Mouse (Mus musculus): ENCODE measurements around the gene Ten1. TPM values are rescaled to one million over a fixed set of nuclear protein-coding genes. Genes with fewer than 3 reads are reported as not detected.

The Ten1 gene
- total RNA-seq, 2 experiments from 2014 or later, result 41.5 to 44.0 TPM

DNA sequence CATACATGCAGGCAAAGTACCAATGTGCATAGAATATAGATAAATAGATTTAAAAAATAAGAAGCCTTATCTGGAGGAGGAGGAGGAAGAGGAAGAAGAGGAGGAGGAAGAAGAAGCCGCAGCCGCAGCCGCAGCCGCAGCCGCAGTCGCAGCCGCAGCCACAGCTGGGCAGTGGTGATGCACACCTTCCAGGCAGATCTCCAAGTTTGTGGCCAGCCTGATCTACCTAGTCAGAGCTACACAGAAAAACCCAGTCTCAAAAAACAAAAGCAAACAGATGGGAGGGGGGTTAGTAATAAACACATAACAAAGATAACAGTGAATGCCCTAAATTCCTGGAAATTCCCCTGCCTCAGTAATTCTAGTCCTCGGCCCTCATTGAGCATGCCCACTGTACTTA, 4.0 kb upstream of the Ten1 start:
- DNase-seq (ENCODE audit: low spot score in 2 of 2), result no peak
- intact Hi-C loops (cut with DNase I), result no loop called here

- intact Hi-C loops (cut with DNase I), result no loop called here
- no peak for DNase-seq (ENCODE audit: low spot score in 2 of 2)
Measured at GRCm38 (mm10) chr11:116195252-116195651, 3.4 kb upstream of the Ten1 start.

- DNase-seq (ENCODE audit: low spot score in 2 of 2), result no peak
- intact Hi-C loops (cut with DNase I), result no loop called here
Measured at GRCm38 (mm10) chr11:116196336-116196735, 2.3 kb upstream of the Ten1 start.

GRCm38 (mm10) chr11:116196866-116197583, 1.6 kb upstream of the Ten1 start:
- no peak for DNase-seq (ENCODE audit: low spot score in 2 of 2)
- intact Hi-C loops (cut with DNase I), result no loop called here

- no peak for DNase-seq (ENCODE audit: low spot score in 2 of 2)
- intact Hi-C loops (cut with DNase I), result no loop called here
Measured at GRCm38 (mm10) chr11:116197584-116197906, 1.1 kb upstream of the Ten1 start.

GRCm38 (mm10) chr11:116198132-116198531, 523 bp upstream of the Ten1 start:
- intact Hi-C loops (cut with DNase I), result no loop called here
- DNase-seq (ENCODE audit: low spot score in 2 of 2), result no peak

DNA sequence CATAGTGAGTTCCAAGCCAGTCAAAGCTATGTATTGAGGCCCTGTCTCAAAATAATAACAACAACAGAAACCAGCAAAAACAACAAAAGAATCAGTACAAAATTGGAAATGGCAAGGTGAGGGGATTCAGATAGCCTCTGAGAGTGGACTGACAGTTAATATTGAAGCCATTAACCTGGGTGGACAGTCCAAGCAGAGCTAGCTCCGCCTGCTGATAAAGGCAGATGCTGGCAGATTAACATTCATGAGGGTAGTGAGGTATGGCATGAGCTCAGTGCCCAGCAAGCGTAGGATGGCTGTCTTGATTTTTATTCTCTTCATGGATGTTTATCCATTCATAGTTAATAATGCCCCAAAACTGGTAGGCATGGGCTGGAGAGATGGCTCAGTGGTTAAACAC, 2.5 kb downstream of the Ten1 start:
- intact Hi-C loops (cut with DNase I), result no loop called here
- no peak for DNase-seq (ENCODE audit: low spot score in 2 of 2)

DNA sequence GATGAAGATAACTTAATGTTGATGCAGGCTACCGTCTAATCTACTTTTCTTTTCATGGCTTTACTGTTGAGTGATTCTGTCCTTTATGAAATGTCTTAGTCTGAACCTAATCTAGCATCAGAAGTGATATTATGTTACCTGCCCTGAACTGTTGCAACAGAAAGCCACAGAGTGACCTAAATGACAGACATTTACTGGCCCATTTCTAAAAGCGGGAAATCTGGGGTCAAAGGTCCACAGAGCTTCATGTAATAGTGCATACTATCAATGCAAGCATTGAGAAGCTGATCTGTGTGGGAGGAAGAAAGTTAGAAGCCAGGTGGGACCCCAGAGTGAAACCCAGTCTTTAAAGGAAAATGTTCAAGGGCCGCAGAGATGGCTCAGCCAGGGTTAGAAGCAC, 4.5 kb downstream of the Ten1 start:
- no peak for DNase-seq (ENCODE audit: low spot score in 2 of 2)
- intact Hi-C loops (cut with DNase I), result no loop called here

DNA sequence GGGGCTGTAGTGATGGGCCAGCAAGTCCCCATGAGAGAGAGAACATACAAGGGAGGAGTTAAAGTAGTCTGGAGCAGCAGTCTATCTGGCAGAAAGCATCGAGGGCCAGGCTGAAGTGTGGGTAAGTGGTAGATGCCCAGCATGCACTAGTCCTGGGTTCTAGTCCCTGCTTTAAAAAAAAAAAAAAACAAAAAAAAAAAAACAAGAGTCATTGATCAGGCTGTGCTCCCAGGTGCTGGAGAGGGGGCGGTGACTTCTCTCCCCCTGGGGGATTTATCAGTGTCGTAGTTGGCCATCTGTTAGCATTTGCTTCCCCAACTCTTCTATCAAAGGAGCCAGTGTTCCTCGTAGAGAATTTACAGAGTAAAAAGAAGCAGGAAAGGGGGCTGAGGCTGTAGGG, 8.0 kb downstream of the Ten1 start:
- intact Hi-C loops (cut with DNase I), result no loop called here
- no peak for DNase-seq (ENCODE audit: low spot score in 2 of 2)

- intact Hi-C loops (cut with DNase I), result no loop called here
Measured at GRCm38 (mm10) chr11:116208660-116209059, 10.0 kb downstream of the Ten1 start.

GRCm38 (mm10) chr11:116209257-116209656, 10.6 kb downstream of the Ten1 start:
- DNase-seq (ENCODE audit: low spot score in 2 of 2), result no peak
- intact Hi-C loops (cut with DNase I), result no loop called here

More at GRCm38 (mm10) chr11:116208660-116209059, 10.0 kb downstream of the Ten1 start:
- no peak for DNase-seq (ENCODE audit: low spot score in 2 of 2)

DNA sequence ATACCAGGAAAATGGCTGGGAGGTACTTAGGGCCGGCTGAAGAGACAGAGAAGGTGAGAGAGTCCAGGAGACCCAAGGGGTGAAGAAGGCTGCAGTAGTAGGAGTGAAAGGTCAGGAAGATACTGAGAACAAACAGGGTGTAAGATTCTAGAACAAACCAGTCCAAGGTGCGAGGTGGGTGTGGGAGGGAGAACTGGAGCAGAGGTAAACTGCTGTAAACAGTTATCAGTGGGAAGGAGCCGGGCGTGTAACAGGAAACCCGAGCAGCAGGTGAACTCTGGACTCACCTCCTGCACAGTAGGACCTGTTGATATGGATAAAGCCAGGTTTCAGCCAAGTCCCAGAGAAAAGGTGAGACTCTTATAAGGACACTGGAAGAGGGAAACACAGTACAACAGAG, 12.0 kb downstream of the Ten1 start:
- intact Hi-C loops (cut with DNase I), result no loop called here

GRCm38 (mm10) chr11:116212847-116213246, 14.2 kb downstream of the Ten1 start:
- intact Hi-C loops (cut with DNase I), result no loop called here
- no peak for DNase-seq (ENCODE audit: low spot score in 2 of 2)

More for the DNA sequence above, 12.0 kb downstream of the Ten1 start:
- no peak for DNase-seq (ENCODE audit: low spot score in 2 of 2)

- intact Hi-C loops (cut with DNase I), result no loop called here
- no peak for DNase-seq (ENCODE audit: low spot score in 2 of 2)
Measured at GRCm38 (mm10) chr11:116213877-116214510, 15.3 kb downstream of the Ten1 start.

DNA sequence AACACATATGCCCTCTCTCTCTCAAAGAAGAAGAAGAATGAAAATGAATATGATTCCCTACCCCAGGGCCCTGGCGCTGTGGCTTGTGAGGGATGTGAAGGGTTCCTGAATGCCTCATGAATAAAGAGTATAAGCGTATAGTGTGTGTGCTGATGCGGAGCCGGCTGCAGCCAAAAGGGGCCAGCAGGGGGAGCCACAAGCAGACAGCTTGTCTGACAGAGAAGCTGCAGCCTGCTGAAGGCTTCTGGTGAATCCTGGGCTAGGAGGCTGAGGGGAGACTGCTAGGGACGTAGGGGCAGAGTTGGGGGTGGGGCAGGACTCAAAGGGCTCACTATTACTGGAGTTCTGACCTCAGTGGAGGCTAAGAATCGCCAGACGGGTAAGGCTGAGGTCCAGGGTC, 16.5 kb downstream of the Ten1 start:
- no peak for DNase-seq (ENCODE audit: low spot score in 2 of 2)
- intact Hi-C loops (cut with DNase I), result no loop called here

- no peak for DNase-seq (ENCODE audit: low spot score in 2 of 2)
- intact Hi-C loops (cut with DNase I), result no loop called here
Measured at GRCm38 (mm10) chr11:116215991-116216390, 17.3 kb downstream of the Ten1 start.

- no peak for DNase-seq (ENCODE audit: low spot score in 2 of 2)
- intact Hi-C loops (cut with DNase I), result no loop called here
Measured at GRCm38 (mm10) chr11:116216549-116216948, 17.9 kb downstream of the Ten1 start.

DNA sequence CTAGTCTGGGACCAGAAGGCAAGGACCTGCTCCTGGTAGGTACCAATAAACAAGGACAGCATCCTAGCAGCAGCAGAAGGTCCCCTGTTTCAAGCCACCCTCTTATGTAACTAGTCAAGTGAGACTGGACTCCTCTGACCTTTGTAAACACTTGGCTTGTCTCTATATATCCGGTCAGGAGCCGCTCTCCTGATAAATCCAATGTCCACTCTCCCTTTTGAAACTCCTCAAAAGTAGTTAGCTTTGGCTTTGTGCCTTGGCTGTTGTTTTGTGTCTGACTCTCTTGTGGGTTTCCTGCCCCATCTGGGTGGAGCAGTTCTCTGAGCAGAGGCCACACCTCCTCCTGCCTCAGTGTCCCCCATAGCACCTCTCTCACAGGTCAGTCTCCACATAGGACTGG, 19.6 kb downstream of the Ten1 start:
- intact Hi-C loops (cut with DNase I), result no loop called here
- DNase-seq (ENCODE audit: low spot score in 2 of 2), result no peak

GRCm38 (mm10) chr11:116218737-116219400, 20.2 kb downstream of the Ten1 start:
- DNase-seq (ENCODE audit: low spot score in 2 of 2), result peak; percentile 80 to 92
- intact Hi-C loops (cut with DNase I), result no loop called here

DNA sequence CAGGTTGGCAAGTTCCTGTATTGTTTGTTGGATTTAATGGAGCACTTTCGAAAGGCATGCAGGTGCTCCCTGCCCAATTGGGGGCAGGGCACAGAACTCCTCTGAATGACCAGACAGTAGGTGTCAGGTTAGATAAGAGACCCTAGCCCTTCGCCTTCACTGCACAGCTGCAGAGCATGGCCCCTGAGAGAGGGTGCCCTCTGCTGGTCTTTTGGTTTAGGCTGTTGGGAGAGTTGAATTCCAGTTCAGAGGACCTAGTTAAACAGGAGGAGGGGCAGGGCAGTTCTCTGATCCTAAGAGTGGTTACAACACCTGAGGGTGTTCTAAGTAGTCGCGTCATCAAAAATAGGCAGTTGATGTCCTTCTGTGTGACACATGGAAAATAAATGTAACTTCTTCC, 21.2 kb downstream of the Ten1 start:
- DNase-seq (ENCODE audit: low spot score in 2 of 2), result no peak
- intact Hi-C loops (cut with DNase I), result loop anchor here (10.0 kb wide), 1 partner anchor 245 kb away; the partner anchor contains the start of gene Qrich2

All from left cerebral cortex, postnatal 14 days (tissue).